Comparison of ENCODE assay signal across 36 mouse cellular contexts in genomic region chr6:129678873-129679272, GRCm38 (mm10). TPM values are rescaled to one million over a fixed set of nuclear protein-coding genes. Genes with fewer than 3 reads are reported as not detected.
"Had no signal": no experiment of that assay in that cellular context is flagged by ENCODE, and none has a peak within 500 bp of the region (broad histone marks: within the 10 kb centered on the region; RNA-seq: fewer than 3 reads in every experiment).

Gene Klrc1, minus strand, starts transcription at chr6:129678973.

- ATAC-seq: forebrain, embryonic 13.5 days; forebrain, embryonic 14.5 days; forebrain, embryonic 15.5 days; forebrain, embryonic 16.5 days; forebrain, postnatal 0 days had no signal

- H3K4me3 ChIP-seq: embryonic facial prominence, embryonic 10.5 days; embryonic facial prominence, embryonic 12.5 days; embryonic facial prominence, embryonic 13.5 days; embryonic facial prominence, embryonic 15.5 days; erythroblast, embryonic 14.5 days; forebrain, embryonic 10.5 days; forebrain, embryonic 13.5 days; forebrain, embryonic 15.5 days; gastrocnemius, adult 2 months; heart, adult 2 months had no signal

- DNase-seq: cerebellum, adult 8-10 months; cerebellum, adult 9-10 months; cerebellum, adult 9-11 months; cerebellum, postnatal 10 days; cerebellum, postnatal 14 days; cerebellum, postnatal 25 days; cerebellum, postnatal 36 days; embryo, embryonic 11 days; forebrain, postnatal 0 days; gastrocnemius, adult 2 months; gastrocnemius, postnatal 10 days; gastrocnemius, postnatal 14 days; gastrocnemius, postnatal 25 days; gastrocnemius, postnatal 36 days; heart, adult 11 months; heart, adult 18-20 months; heart, adult 2 months had no signal

- H3K27me3 ChIP-seq: embryonic facial prominence, embryonic 12.5 days; embryonic facial prominence, embryonic 13.5 days; embryonic facial prominence, embryonic 15.5 days; forebrain, embryonic 13.5 days; forebrain, embryonic 15.5 days had no signal

- H3K27ac ChIP-seq: embryonic facial prominence, embryonic 10.5 days; embryonic facial prominence, embryonic 12.5 days; embryonic facial prominence, embryonic 13.5 days; embryonic facial prominence, embryonic 15.5 days; forebrain, embryonic 10.5 days; forebrain, embryonic 13.5 days; forebrain, embryonic 15.5 days; gastrocnemius, adult 2 months; heart, adult 2 months had no signal

- H3K9me3 ChIP-seq: embryonic facial prominence, embryonic 10.5 days; embryonic facial prominence, embryonic 13.5 days; embryonic facial prominence, embryonic 15.5 days; forebrain, embryonic 10.5 days; forebrain, embryonic 13.5 days; forebrain, embryonic 15.5 days had no signal

- H3K4me2 ChIP-seq: embryonic facial prominence, embryonic 12.5 days; embryonic facial prominence, embryonic 13.5 days; embryonic facial prominence, embryonic 15.5 days; forebrain, embryonic 13.5 days; forebrain, embryonic 15.5 days had no signal

- H3K4me1 ChIP-seq: embryonic facial prominence, embryonic 10.5 days; embryonic facial prominence, embryonic 12.5 days; embryonic facial prominence, embryonic 13.5 days; embryonic facial prominence, embryonic 15.5 days; forebrain, embryonic 10.5 days; forebrain, embryonic 13.5 days; forebrain, embryonic 15.5 days had no signal

- H3K9ac ChIP-seq: embryonic facial prominence, embryonic 12.5 days; embryonic facial prominence, embryonic 13.5 days; embryonic facial prominence, embryonic 15.5 days; forebrain, embryonic 13.5 days; forebrain, embryonic 15.5 days; forebrain, postnatal 0 days had no signal

- H3K36me3 ChIP-seq: embryonic facial prominence, embryonic 10.5 days; embryonic facial prominence, embryonic 12.5 days; embryonic facial prominence, embryonic 13.5 days; embryonic facial prominence, embryonic 15.5 days; forebrain, embryonic 10.5 days; forebrain, embryonic 15.5 days had no signal

RNA-seq across cellular contexts. Expression of gene Klrc1, which starts in this region (rescaled TPM):
- total RNA-seq: common myeloid progenitor, adult 5-6 weeks; forebrain, postnatal 0 days; gastrocnemius, adult 18-20 months; gastrocnemius, adult 2 months; gastrocnemius, adult 8-10 months; gastrocnemius, postnatal 10 days; gastrocnemius, postnatal 14 days; gastrocnemius, postnatal 25 days; gastrocnemius, postnatal 36 days; gastrocnemius, postnatal 4 days had no signal
- polyA plus RNA-seq: cortical plate, adult 2 months; embryonic facial prominence, embryonic 10.5 days; embryonic facial prominence, embryonic 11.5 days; embryonic facial prominence, embryonic 12.5 days; embryonic facial prominence, embryonic 13.5 days; embryonic facial prominence, embryonic 14.5 days; embryonic facial prominence, embryonic 15.5 days; erythroblast, embryonic 14.5 days; forebrain, embryonic 10.5 days; forebrain, embryonic 11.5 days; forebrain, embryonic 13.5 days; forebrain, embryonic 14.5 days; forebrain, embryonic 15.5 days; forebrain, embryonic 16.5 days; forebrain, postnatal 0 days; frontal cortex, adult 2 months had no signal
